Mouse (Mus musculus) stomach, postnatal 0 days (tissue): ENCODE data around the gene Gmds. TPM values are rescaled to one million over a fixed set of nuclear protein-coding genes. Genes with fewer than 3 reads are reported as not detected.

ENCODE experiments used
- ATAC-seq: fragments of 200-750 bp; cut with Nextera tagmentation; 2 replicates; pipeline ENCODE4 v1.8.0; 2017; ENCODE audit not compliant: low FRiP score, low TSS enrichment
- DNase-seq: peaks from one replicate; pipeline ENCODE4 v3.0.0-alpha.2; 2016; ENCODE audit warnings: low spot score
- H3K27ac ChIP-seq: fragments of 300-500 bp; sonication (generic); replicated peaks from 2 replicates; pipeline ENCODE4 v1.5.1; 2014; ENCODE audit warnings: mild to moderate bottlenecking, control low read depth
- H3K27me3 ChIP-seq: fragments of 300-500 bp; sonication (generic); 2 replicates; pipeline ENCODE4 v1.6.1; 2014; ENCODE audit warnings: low read length; ENCODE audit not compliant: control insufficient read depth, insufficient read depth
- H3K36me3 ChIP-seq: fragments of 300-500 bp; sonication (generic); 2 replicates; pipeline ENCODE4 v1.6.1; 2014; ENCODE audit warnings: low read length, mixed read lengths; ENCODE audit not compliant: control insufficient read depth, insufficient read depth
- H3K4me1 ChIP-seq: fragments of 300-500 bp; sonication (generic); replicated peaks from 2 replicates; pipeline ENCODE4 v1.6.1; 2014; ENCODE audit warnings: antibody characterized with exemption; ENCODE audit not compliant: control insufficient read depth, insufficient read depth
- H3K4me2 ChIP-seq: fragments of 300-500 bp; sonication (generic); replicated peaks from 2 replicates; pipeline ENCODE4 v1.6.1; 2014; ENCODE audit warnings: low read depth, mild to moderate bottlenecking, control low read depth, moderate library complexity
- H3K4me3 ChIP-seq: fragments of 300-500 bp; sonication (generic); 2 replicates; pipeline ENCODE4 v1.5.1; 2014; ENCODE audit warnings: low read depth, low read length, control low read depth
- H3K9ac ChIP-seq: fragments of 300-500 bp; sonication (generic); 2 replicates; pipeline ENCODE4 v1.6.1; 2014; ENCODE audit warnings: mild to moderate bottlenecking, low read length, control low read depth, mixed read lengths
- H3K9me3 ChIP-seq: fragments of 300-500 bp; sonication (generic); 2 replicates; pipeline ENCODE4 v1.6.1; 2016; ENCODE audit warnings: low read length; ENCODE audit not compliant: control insufficient read depth
- CTCF ChIP-seq: IDR thresholded peaks from 2 replicates; pipeline ENCODE4 v1.5.1; 2016; ENCODE audit warnings: antibody characterized with exemption, low read depth, mild to moderate bottlenecking, moderate library complexity
- EP300 ChIP-seq: optimal IDR thresholded peaks from 2 replicates; pipeline ENCODE3; 2016; ENCODE audit warnings: antibody characterized with exemption
- WGBS: fragments of 180-500 bp; shearing (Covaris S2); extraction: QIAGEN DNeasy Blood & Tissue Kit; methylation state at CpG from one replicate; pipeline ENCODE4 v1.1.7; 2014; 5-methylcytosine and 5-hydroxymethylcytosine counted together
- polyA plus RNA-seq: library from polyadenylated mRNA; unstranded; fragments of >200 nt; fragmentation: Nextera tagmentation; extraction: Ambion mirVana; gene quantifications from 2 replicates; pipeline ENCODE4 v1.2.1, GENCODE M21; 2015

Gene Gmds
- polyA plus RNA-seq, 1 experiment from 2014 or later, result 102 TPM

- Histone ChIP-seq H3K27me3 (no peaks in the 10 kb centered on the region), H3K36me3 (no peaks in the 10 kb centered on the region), H3K27ac (no peak overlapping the region), H3K4me2 (no peak overlapping the region), H3K9me3 (no peaks in the 10 kb centered on the region), H3K4me3 (no peak overlapping the region), H3K9ac (no peak overlapping the region), H3K4me1 (no peaks in the 10 kb centered on the region)
- TF ChIP-seq EP300 (no peak), CTCF (no peak)
- peak; percentile 45 for DNase-seq
- ATAC-seq, result peak; percentile 85
- 72% methylated on average over 4 of the region's 4 CpGs for WGBS
Observed at GRCm38 (mm10) chr13:32371874-32372530, 33.5 kb upstream of the Gmds start.

GRCm38 (mm10) chr13:32370751-32371150 lies 32.2 kb upstream of the Gmds start:
- no peak for TF ChIP-seq CTCF
- 75% methylated on average over 7 of the region's 7 CpGs for WGBS

GRCm38 (mm10) chr13:32370135-32370534 lies 31.6 kb upstream of the Gmds start:
- Histone ChIP-seq H3K9ac (no peak overlapping the region), H3K4me1 (no peaks in the 10 kb centered on the region), H3K36me3 (no peaks in the 10 kb centered on the region), H3K9me3 (no peaks in the 10 kb centered on the region), H3K27ac (no peak overlapping the region), H3K27me3 (no peaks in the 10 kb centered on the region), H3K4me2 (no peak overlapping the region), H3K4me3 (no peak overlapping the region)
- 78% methylated on average over 1 of the region's 1 CpGs for WGBS
- TF ChIP-seq CTCF (no peak), EP300 (no peak)
- no peak for ATAC-seq
- no peak for DNase-seq

More at GRCm38 (mm10) chr13:32370751-32371150, 32.2 kb upstream of the Gmds start:
- Histone ChIP-seq H3K4me1 (no peaks in the 10 kb centered on the region), H3K9me3 (no peaks in the 10 kb centered on the region), H3K27me3 (no peaks in the 10 kb centered on the region), H3K4me3 (no peak overlapping the region), H3K27ac (no peak overlapping the region), H3K4me2 (no peak overlapping the region), H3K9ac (no peak overlapping the region), H3K36me3 (no peaks in the 10 kb centered on the region)
- ATAC-seq (no peak), DNase-seq (no peak)

GRCm38 (mm10) chr13:32337735-32338512 lies 616 bp downstream of the Gmds start:
- ATAC-seq (peak; percentile 68), DNase-seq (no peak)
- no peaks in the 10 kb centered on the region for H3K4me1 ChIP-seq
- peak overlapping the region; percentile 82 for H3K9ac ChIP-seq
- 5% methylated on average over 29 of the region's 32 CpGs for WGBS
- peak overlapping the region; percentile 85 for H3K27ac ChIP-seq
- peak overlapping the region; percentile 90 for H3K4me2 ChIP-seq
- TF ChIP-seq EP300 (no peak), CTCF (no peak)
- no peaks in the 10 kb centered on the region for H3K36me3 ChIP-seq
- H3K9me3 ChIP-seq, result no peaks in the 10 kb centered on the region
- peak overlapping the region; percentile 79 for H3K4me3 ChIP-seq
- H3K27me3 ChIP-seq, result no peaks in the 10 kb centered on the region

GRCm38 (mm10) chr13:32318309-32318708 lies 20.2 kb downstream of the Gmds start:
- Histone ChIP-seq H3K27me3 (no peaks in the 10 kb centered on the region), H3K9ac (no peak overlapping the region), H3K27ac (0 out of 2 replicates have a peak overlapping the region, but pooled peaks have one; percentile 61), H3K9me3 (no peaks in the 10 kb centered on the region), H3K4me3 (no peak overlapping the region), H3K4me2 (no peak overlapping the region), H3K36me3 (no peaks in the 10 kb centered on the region), H3K4me1 (no peaks in the 10 kb centered on the region)
- TF ChIP-seq CTCF (no peak), EP300 (no peak)
- WGBS, result 48% methylated on average over 4 of the region's 4 CpGs
- DNase-seq (peak; percentile 44), ATAC-seq (peak; percentile 93)

- no peaks in the 10 kb centered on the region for H3K27me3 ChIP-seq
- H3K9me3 ChIP-seq, result no peaks in the 10 kb centered on the region
- WGBS, result 68% methylated on average over 3 of the region's 3 CpGs
- no peak overlapping the region for H3K4me3 ChIP-seq
- TF ChIP-seq EP300 (no peak), CTCF (no peak)
- H3K27ac ChIP-seq, result no peak overlapping the region
- no peak overlapping the region for H3K4me2 ChIP-seq
- H3K9ac ChIP-seq, result no peak overlapping the region
- no peaks in the 10 kb centered on the region for H3K4me1 ChIP-seq
- H3K36me3 ChIP-seq, result no peaks in the 10 kb centered on the region
- DNase-seq, result no peak
- ATAC-seq, result no peak
Observed at GRCm38 (mm10) chr13:32317354-32317753, 21.2 kb downstream of the Gmds start.
